Mouse (Mus musculus): Measurements from ENCODE around the gene Tsc22d4. TPM values are rescaled to one million over a fixed set of nuclear protein-coding genes. Genes with fewer than 3 reads are reported as not detected.
A peak's percentile ranks its signal among the peaks of the same experiment; 100 is the strongest.

The Tsc22d4 gene
- polyA plus RNA-seq, 2 experiments = 23.0 to 49.7 TPM

GRCm38 (mm10) chr5:137770709-137771108, 25.2 kb downstream of the Tsc22d4 start:
- no peak overlapping the region for H3K27ac ChIP-seq
- H3K36me3 ChIP-seq (replicated peaks; ENCODE audit: control insufficient read depth, insufficient read depth, low read depth) = no peaks in the 10 kb centered on the region
- ATAC-seq (ENCODE audit: insufficient read depth) (peak; percentile 50; the same call in 1 of the 2 replicates), DNase-seq (ENCODE audit: low read depth in 3 of 3, low spot score in 3 of 3) (no peak)
- no peaks in the 10 kb centered on the region for H3K9me3 ChIP-seq (ENCODE audit: control insufficient read depth, low read length)
- H3K4me1 ChIP-seq (replicated peaks; ENCODE audit: control insufficient read depth in 2 of 2, insufficient read depth in 2 of 2, low read length in 1 of 2) = peaks cover 0 to 9% of the 10 kb centered on the region in 2 experiments; a peak in 2 of 4 replicates
- H3K4me2 ChIP-seq (ENCODE audit: low read depth) = no peak overlapping the region
- no peak overlapping the region for H3K4me3 ChIP-seq (ENCODE audit: insufficient read depth in 1 of 2, low read depth in 2 of 2, low read length in 2 of 2)
- H3K9ac ChIP-seq (replicated peaks) = no peak overlapping the region
- TF ChIP-seq CTCF (IDR thresholded peaks at IDR 0.05; ENCODE audit: low read depth) (peak; percentile 94), EP300 (IDR thresholded peaks at IDR 0.05; ENCODE audit: low read depth) (no peak)
- H3K27me3 ChIP-seq (ENCODE audit: control insufficient read depth, insufficient read depth, low read length) = no peaks in the 10 kb centered on the region
- WGBS (ENCODE audit: insufficient replicate concordance) = 16% methylated on average over 2 of the region's 2 CpGs

GRCm38 (mm10) chr5:137772755-137773154, 27.2 kb downstream of the Tsc22d4 start:
- no peaks in the 10 kb centered on the region for H3K9me3 ChIP-seq (ENCODE audit: control insufficient read depth, low read length)
- no peak overlapping the region for H3K4me3 ChIP-seq (ENCODE audit: insufficient read depth in 1 of 2, low read depth in 2 of 2, low read length in 2 of 2)
- H3K4me1 ChIP-seq (replicated peaks; ENCODE audit: control insufficient read depth in 2 of 2, insufficient read depth in 2 of 2, low read length in 1 of 2) = peaks cover 9 to 22% of the 10 kb centered on the region in 2 experiments
- H3K27me3 ChIP-seq (ENCODE audit: control insufficient read depth, insufficient read depth, low read length) = no peaks in the 10 kb centered on the region
- no peak overlapping the region for H3K9ac ChIP-seq (replicated peaks)
- no peak overlapping the region for H3K27ac ChIP-seq
- no peak for TF ChIP-seq CTCF (IDR thresholded peaks at IDR 0.05; ENCODE audit: low read depth)
- TF ChIP-seq EP300 (IDR thresholded peaks at IDR 0.05; ENCODE audit: low read depth) = no peak
- DNase-seq (ENCODE audit: low read depth in 3 of 3, low spot score in 3 of 3) (no peak), ATAC-seq (ENCODE audit: insufficient read depth) (peak; percentile 16; the same call in 1 of the 2 replicates)
- no peaks in the 10 kb centered on the region for H3K36me3 ChIP-seq (replicated peaks; ENCODE audit: control insufficient read depth, insufficient read depth, low read depth)
- no peak overlapping the region for H3K4me2 ChIP-seq (ENCODE audit: low read depth)

- H3K4me1 ChIP-seq (replicated peaks; ENCODE audit: control insufficient read depth in 2 of 2, insufficient read depth in 2 of 2, low read length in 1 of 2) = peaks cover 19 to 33% of the 10 kb centered on the region in 2 experiments
- H3K9ac ChIP-seq (replicated peaks) = 0 out of 2 replicates have a peak overlapping the region, but pooled peaks have one; percentile 2
- DNase-seq (ENCODE audit: low read depth in 3 of 3, low spot score in 3 of 3) = no peak
- H3K4me3 ChIP-seq (ENCODE audit: insufficient read depth in 1 of 2, low read depth in 2 of 2, low read length in 2 of 2) = no peak overlapping the region
- 79% methylated on average over 2 of the region's 2 CpGs for WGBS (ENCODE audit: insufficient replicate concordance)
- TF ChIP-seq CTCF (IDR thresholded peaks at IDR 0.05; ENCODE audit: low read depth) (no peak), EP300 (IDR thresholded peaks at IDR 0.05; ENCODE audit: low read depth) (no peak)
- no peak overlapping the region for H3K27ac ChIP-seq
- H3K9me3 ChIP-seq (ENCODE audit: control insufficient read depth, low read length) = no peaks in the 10 kb centered on the region
- H3K36me3 ChIP-seq (replicated peaks; ENCODE audit: control insufficient read depth, insufficient read depth, low read depth) = peaks cover 7% of the 10 kb centered on the region
- H3K27me3 ChIP-seq (ENCODE audit: control insufficient read depth, insufficient read depth, low read length) = no peaks in the 10 kb centered on the region
- ATAC-seq (ENCODE audit: insufficient read depth) = no peak
- H3K4me2 ChIP-seq (ENCODE audit: low read depth) = no peak overlapping the region
These were observed 30.2 kb downstream of the Tsc22d4 start for GRCm38 (mm10) chr5:137775587-137776290.

- Histone ChIP-seq H3K4me3 (ENCODE audit: insufficient read depth in 1 of 2, low read depth in 2 of 2, low read length in 2 of 2) (no peak overlapping the region), H3K36me3 (replicated peaks; ENCODE audit: control insufficient read depth, insufficient read depth, low read depth) (peaks cover 14% of the 10 kb centered on the region), H3K27me3 (ENCODE audit: control insufficient read depth, insufficient read depth, low read length) (no peaks in the 10 kb centered on the region), H3K4me2 (ENCODE audit: low read depth) (peak overlapping the region; percentile 20; the same call in 1 of the 2 replicates), H3K4me1 (replicated peaks; ENCODE audit: control insufficient read depth in 2 of 2, insufficient read depth in 2 of 2, low read length in 1 of 2) (peaks cover 19 to 33% of the 10 kb centered on the region in 2 experiments), H3K9ac (replicated peaks) (0 out of 2 replicates have a peak overlapping the region, but pooled peaks have one; percentile 43), H3K9me3 (ENCODE audit: control insufficient read depth, low read length) (no peaks in the 10 kb centered on the region), H3K27ac (no peak overlapping the region; the same call in 1 of the 2 replicates)
- ATAC-seq (ENCODE audit: insufficient read depth) (peak; percentile 6; the same call in 1 of the 2 replicates), DNase-seq (ENCODE audit: low read depth in 3 of 3, low spot score in 3 of 3) (no peak)
- TF ChIP-seq CTCF (IDR thresholded peaks at IDR 0.05; ENCODE audit: low read depth) (no peak), EP300 (IDR thresholded peaks at IDR 0.05; ENCODE audit: low read depth) (no peak)
- WGBS (ENCODE audit: insufficient replicate concordance) = 13% methylated on average over 5 of the region's 5 CpGs
These were observed 30.9 kb downstream of the Tsc22d4 start for GRCm38 (mm10) chr5:137776408-137776918.

GRCm38 (mm10) chr5:137777267-137777845, 31.8 kb downstream of the Tsc22d4 start:
- no peaks in the 10 kb centered on the region for H3K27me3 ChIP-seq (ENCODE audit: control insufficient read depth, insufficient read depth, low read length)
- peaks cover 21% of the 10 kb centered on the region for H3K36me3 ChIP-seq (replicated peaks; ENCODE audit: control insufficient read depth, insufficient read depth, low read depth)
- TF ChIP-seq EP300 (IDR thresholded peaks at IDR 0.05; ENCODE audit: low read depth) (no peak), CTCF (IDR thresholded peaks at IDR 0.05; ENCODE audit: low read depth) (no peak)
- DNase-seq (ENCODE audit: low read depth in 3 of 3, low spot score in 3 of 3) (no peak), ATAC-seq (ENCODE audit: insufficient read depth) (no peak)
- peaks cover 19 to 33% of the 10 kb centered on the region in 2 experiments for H3K4me1 ChIP-seq (replicated peaks; ENCODE audit: control insufficient read depth in 2 of 2, insufficient read depth in 2 of 2, low read length in 1 of 2)
- WGBS (ENCODE audit: insufficient replicate concordance) = 75% methylated on average over 7 of the region's 7 CpGs
- H3K27ac ChIP-seq = no peak overlapping the region
- no peak overlapping the region for H3K4me2 ChIP-seq (ENCODE audit: low read depth)
- no peak overlapping the region for H3K4me3 ChIP-seq (ENCODE audit: insufficient read depth in 1 of 2, low read depth in 2 of 2, low read length in 2 of 2)
- H3K9ac ChIP-seq (replicated peaks) = no peak overlapping the region
- no peaks in the 10 kb centered on the region for H3K9me3 ChIP-seq (ENCODE audit: control insufficient read depth, low read length)
